In the genomic region with DNA sequence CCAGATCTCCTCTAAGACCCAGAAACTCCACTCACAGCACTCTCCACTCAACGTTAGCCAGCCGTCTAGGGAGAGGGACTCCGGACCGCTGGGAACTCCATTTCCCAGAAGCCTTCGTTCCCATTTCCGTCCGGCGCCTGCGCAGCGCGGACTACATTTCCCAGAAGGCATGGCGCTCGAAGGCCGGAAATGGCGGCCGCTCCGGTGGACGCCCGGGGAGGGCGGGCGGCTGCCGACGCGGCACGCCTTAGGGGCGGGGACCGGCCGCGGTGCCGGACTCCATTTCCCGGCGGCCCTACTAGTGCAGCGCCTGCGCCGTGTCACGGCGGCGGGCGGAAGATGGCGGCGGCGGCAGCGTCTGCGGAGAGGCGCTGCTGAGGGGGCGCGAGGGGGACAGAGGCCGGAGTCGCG, we compare ENCODE assay signal across 8 mouse cellular contexts. TPM values are rescaled to one million over a fixed set of nuclear protein-coding genes. Genes with fewer than 3 reads are reported as not detected.
DNase-seq lines count a peak whose midpoint lies in the region; ATAC-seq lines count a peak whose summit lies in the region.

Gene Sympk (plus strand): TSS at position 282 of the 411 bp plus-strand sequence.

- H3K27ac ChIP-seq in forebrain, embryonic 11.5 days (ENCODE audit: low read depth, low read length), result no peak within 1 kb of the TSS
- H3K27ac ChIP-seq in heart, embryonic 16.5 days (ENCODE audit: low read length), result peak within 1 kb of the TSS; percentile 65
- peak within 1 kb of the TSS; percentile 64 for H3K27ac ChIP-seq in liver, embryonic 15.5 days (replicated peaks)
- no peak within 1 kb of the TSS for H3K27ac ChIP-seq in neural tube, embryonic 12.5 days

- peak within 1 kb of the TSS; percentile 86 for H3K4me3 ChIP-seq in forebrain, embryonic 11.5 days (ENCODE audit: low read depth, low read length)
- H3K4me3 ChIP-seq in heart, embryonic 16.5 days (ENCODE audit: low read length), result peak within 1 kb of the TSS; percentile 93
- H3K4me3 ChIP-seq in liver, embryonic 15.5 days (replicated peaks), result peak within 1 kb of the TSS; percentile 90
- H3K4me3 ChIP-seq in neural tube, embryonic 12.5 days, result peak within 1 kb of the TSS; percentile 93

- H3K36me3 ChIP-seq in forebrain, embryonic 11.5 days (ENCODE audit: control insufficient read depth, insufficient read depth, low read length), result no peaks in the 10 kb centered on the region; the same call in 1 of the 2 replicates
- H3K36me3 ChIP-seq in heart, embryonic 16.5 days (ENCODE audit: control insufficient read depth, insufficient read depth), result peaks cover under 1% of the 10 kb centered on the region; the same call in 1 of the 2 replicates
- peaks cover 8% of the 10 kb centered on the region for H3K36me3 ChIP-seq in liver, embryonic 15.5 days (replicated peaks)
- H3K36me3 ChIP-seq in neural tube, embryonic 12.5 days, result peaks cover 8% of the 10 kb centered on the region

- peak; percentile 95 for ATAC-seq in forebrain, embryonic 11.5 days (replicated peaks; ENCODE audit: low FRiP score)
- ATAC-seq in heart, embryonic 16.5 days (replicated peaks; ENCODE audit: extremely low read depth, insufficient read depth, low FRiP score), result peak; percentile 95
- peak; percentile 90 for ATAC-seq in liver, embryonic 15.5 days (ENCODE audit: insufficient read depth)
- peak; percentile 94 for ATAC-seq in neural tube, embryonic 12.5 days (ENCODE audit: low FRiP score, low read depth)

- H3K4me1 ChIP-seq in forebrain, embryonic 11.5 days (replicated peaks; ENCODE audit: control insufficient read depth, insufficient read depth, low read length), result 0 out of 2 replicates have a peak, but pooled peaks cover 2% of the 10 kb centered on the region
- peaks cover 18% of the 10 kb centered on the region for H3K4me1 ChIP-seq in heart, embryonic 16.5 days (ENCODE audit: control insufficient read depth, insufficient read depth, low read length)
- peaks cover 43% of the 10 kb centered on the region for H3K4me1 ChIP-seq in liver, embryonic 15.5 days (replicated peaks)
- peaks cover 19% of the 10 kb centered on the region for H3K4me1 ChIP-seq in neural tube, embryonic 12.5 days

- H3K9ac ChIP-seq in forebrain, embryonic 11.5 days (ENCODE audit: low read length), result peak within 1 kb of the TSS; percentile 92
- H3K9ac ChIP-seq in heart, embryonic 16.5 days (ENCODE audit: low read length), result peak within 1 kb of the TSS; percentile 97
- peak within 1 kb of the TSS; percentile 94 for H3K9ac ChIP-seq in liver, embryonic 15.5 days
- H3K9ac ChIP-seq in neural tube, embryonic 12.5 days, result peak within 1 kb of the TSS; percentile 91

- under 1% methylated on average over 50 of the region's 50 CpGs for WGBS in forebrain, embryonic 11.5 days
- WGBS in heart, embryonic 16.5 days, result 1% methylated on average over 50 of the region's 50 CpGs
- under 1% methylated on average over 48 of the region's 50 CpGs for WGBS in liver, embryonic 15.5 days (ENCODE audit: insufficient replicate concordance)
- under 1% methylated on average over 49 of the region's 50 CpGs for WGBS in neural tube, embryonic 12.5 days

- DNase-seq in CD8-positive naive resting alpha-beta T cell, adult 2 months (ENCODE audit: low read depth in 2 of 2, low spot score in 2 of 2), result peak; percentile 93
- DNase-seq in c-Kit-positive CD71-negative TER-119-negative erythroid progenitor cells, embryonic 14.5 days (ENCODE audit: low read depth), result peak; percentile 87
- peak; percentile 96 for DNase-seq in forebrain, embryonic 11.5 days (ENCODE audit: low spot score)
- peak; percentile 96 for DNase-seq in kidney, postnatal 36 days
- peak; percentile 90 for DNase-seq in telencephalon, adult 2 months (ENCODE audit: low read depth, low spot score)

- peaks cover 22% of the 10 kb centered on the region for H3K27me3 ChIP-seq in forebrain, embryonic 11.5 days (ENCODE audit: control insufficient read depth, insufficient read depth, low read length)
- peaks cover 26% of the 10 kb centered on the region for H3K27me3 ChIP-seq in heart, embryonic 16.5 days (ENCODE audit: control insufficient read depth, insufficient read depth, low read length)
- peaks cover 47% of the 10 kb centered on the region for H3K27me3 ChIP-seq in liver, embryonic 15.5 days
- peaks cover 30% of the 10 kb centered on the region for H3K27me3 ChIP-seq in neural tube, embryonic 12.5 days (replicated peaks)

- peak within 1 kb of the TSS; percentile 62 for H3K4me2 ChIP-seq in forebrain, embryonic 11.5 days (ENCODE audit: low read depth, low read length, severe bottlenecking)
- H3K4me2 ChIP-seq in heart, embryonic 16.5 days (ENCODE audit: low read depth, low read length), result peak within 1 kb of the TSS; percentile 95
- H3K4me2 ChIP-seq in liver, embryonic 15.5 days, result peak within 1 kb of the TSS; percentile 92
- H3K4me2 ChIP-seq in neural tube, embryonic 12.5 days (replicated peaks), result peak within 1 kb of the TSS; percentile 89

- no peaks in the 10 kb centered on the region for H3K9me3 ChIP-seq in forebrain, embryonic 11.5 days (ENCODE audit: control insufficient read depth, low read length)
- H3K9me3 ChIP-seq in heart, embryonic 16.5 days (replicated peaks; ENCODE audit: control insufficient read depth, low read length), result no peaks in the 10 kb centered on the region
- H3K9me3 ChIP-seq in liver, embryonic 15.5 days (replicated peaks), result no peaks in the 10 kb centered on the region
- H3K9me3 ChIP-seq in neural tube, embryonic 12.5 days, result no peaks in the 10 kb centered on the region

RNA-seq across cellular contexts. Expression of gene Sympk, which starts in this region (rescaled TPM):
- 31.0 and 39.7 TPM in 2 replicates for polyA plus RNA-seq in forebrain, embryonic 11.5 days (2014; fragmentation: Nextera tagmentation; extraction: Ambion mirVana)
- polyA plus RNA-seq in heart, embryonic 16.5 days (2015; fragmentation: Nextera tagmentation; extraction: Ambion mirVana), result 25.3 and 25.6 TPM in 2 replicates
- 14.6 and 15.4 TPM in 2 replicates for polyA plus RNA-seq in liver, embryonic 15.5 days (2015; fragmentation: Nextera tagmentation; extraction: Ambion mirVana)
- polyA plus RNA-seq in neural tube, embryonic 12.5 days (2016; fragmentation: Nextera tagmentation; extraction: Ambion mirVana), result 46.9 and 47.3 TPM in 2 replicates

Comparison
In these comparisons a context has a peak if more than half of its experiments do, and no peak if none do; other contexts are left out.
1. H3K27ac ChIP-seq: peak in heart, embryonic 16.5 days (single experiment) and liver, embryonic 15.5 days (single experiment); none in forebrain, embryonic 11.5 days (single experiment) and neural tube, embryonic 12.5 days (single experiment).
2. Peak in every context shown above with its lines, with median percentiles within 50 percentile points of each other: DNase-seq, ATAC-seq, H3K4me2 ChIP-seq, H3K4me3 ChIP-seq and H3K9ac ChIP-seq.